Comparison of ENCODE assay signal across 18 mouse cellular contexts in the genomic region with DNA sequence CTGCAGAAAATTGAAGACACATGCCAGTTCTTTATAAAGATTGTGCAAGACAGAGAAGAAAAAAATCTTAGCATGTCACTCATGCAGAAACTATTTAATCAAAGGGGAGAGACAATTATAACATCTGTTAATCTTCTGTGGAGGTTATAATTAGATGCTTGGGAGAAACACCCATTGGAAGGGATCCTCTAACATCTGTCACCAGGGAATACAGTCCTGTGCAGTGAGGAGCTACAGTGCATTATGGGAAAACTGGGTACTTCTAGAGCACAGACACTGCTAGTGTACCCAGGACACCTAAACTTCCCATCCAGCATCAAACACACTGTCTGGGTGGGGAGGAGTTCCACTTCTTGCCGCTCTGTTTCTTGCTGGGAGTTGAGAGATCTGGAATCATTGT.
"Had no signal": no experiment of that assay in that cellular context is flagged by ENCODE, and none has a peak within 500 bp of the region (broad histone marks: within the 10 kb centered on the region; RNA-seq: fewer than 3 reads in every experiment).

No protein-coding gene starts in this region.

- DNase-seq: liver, postnatal 0 days; lung, adult 2 months; lung, postnatal 14 days; lung, postnatal 36 days; right cerebral cortex, postnatal 14 days; thymus, adult 18-20 months; thymus, postnatal 14 days; thymus, postnatal 36 days had no signal

- H3K4me2 ChIP-seq: lung, embryonic 15.5 days; midbrain, embryonic 11.5 days; midbrain, embryonic 13.5 days; midbrain, embryonic 15.5 days; neural tube, embryonic 12.5 days; stomach, embryonic 15.5 days had no signal

- H3K27ac ChIP-seq: lung, embryonic 15.5 days; macrophage; midbrain, embryonic 13.5 days; midbrain, embryonic 15.5 days; neural tube, embryonic 12.5 days; stomach, embryonic 15.5 days; stomach, postnatal 0 days had no signal

- H3K9me3 ChIP-seq: lung, embryonic 15.5 days; megakaryocyte, embryonic 14.5 days; midbrain, embryonic 13.5 days; midbrain, embryonic 15.5 days; neural tube, embryonic 12.5 days; stomach, embryonic 15.5 days had no signal

- ATAC-seq: liver, postnatal 0 days; lung, postnatal 0 days; midbrain, embryonic 13.5 days; midbrain, embryonic 15.5 days had no signal

- H3K4me1 ChIP-seq: megakaryocyte, embryonic 14.5 days; midbrain, embryonic 15.5 days; stomach, embryonic 15.5 days had no signal

- H3K4me3 ChIP-seq: lung, embryonic 15.5 days; megakaryocyte, embryonic 14.5 days; midbrain, embryonic 13.5 days; midbrain, embryonic 15.5 days; neural tube, embryonic 12.5 days; stomach, embryonic 15.5 days had no signal

- H3K27me3 ChIP-seq: lung, embryonic 15.5 days; midbrain, embryonic 13.5 days; midbrain, embryonic 15.5 days; neural tube, embryonic 12.5 days; stomach, embryonic 15.5 days had no signal

- H3K9ac ChIP-seq: liver, postnatal 0 days; lung, embryonic 15.5 days; midbrain, embryonic 13.5 days; midbrain, embryonic 15.5 days; neural tube, embryonic 12.5 days; stomach, embryonic 15.5 days had no signal

- H3K36me3 ChIP-seq: lung, embryonic 15.5 days; midbrain, embryonic 13.5 days; midbrain, embryonic 15.5 days; neural tube, embryonic 12.5 days; stomach, embryonic 15.5 days had no signal
